Mouse (Mus musculus): ENCODE data around the gene Fam76b. TPM values are rescaled to one million over a fixed set of nuclear protein-coding genes. Genes with fewer than 3 reads are reported as not detected.

Fam76b gene
- total and polyA plus RNA-seq, 2 experiments from 2014 or later = 14.0 to 24.9 TPM

DNA sequence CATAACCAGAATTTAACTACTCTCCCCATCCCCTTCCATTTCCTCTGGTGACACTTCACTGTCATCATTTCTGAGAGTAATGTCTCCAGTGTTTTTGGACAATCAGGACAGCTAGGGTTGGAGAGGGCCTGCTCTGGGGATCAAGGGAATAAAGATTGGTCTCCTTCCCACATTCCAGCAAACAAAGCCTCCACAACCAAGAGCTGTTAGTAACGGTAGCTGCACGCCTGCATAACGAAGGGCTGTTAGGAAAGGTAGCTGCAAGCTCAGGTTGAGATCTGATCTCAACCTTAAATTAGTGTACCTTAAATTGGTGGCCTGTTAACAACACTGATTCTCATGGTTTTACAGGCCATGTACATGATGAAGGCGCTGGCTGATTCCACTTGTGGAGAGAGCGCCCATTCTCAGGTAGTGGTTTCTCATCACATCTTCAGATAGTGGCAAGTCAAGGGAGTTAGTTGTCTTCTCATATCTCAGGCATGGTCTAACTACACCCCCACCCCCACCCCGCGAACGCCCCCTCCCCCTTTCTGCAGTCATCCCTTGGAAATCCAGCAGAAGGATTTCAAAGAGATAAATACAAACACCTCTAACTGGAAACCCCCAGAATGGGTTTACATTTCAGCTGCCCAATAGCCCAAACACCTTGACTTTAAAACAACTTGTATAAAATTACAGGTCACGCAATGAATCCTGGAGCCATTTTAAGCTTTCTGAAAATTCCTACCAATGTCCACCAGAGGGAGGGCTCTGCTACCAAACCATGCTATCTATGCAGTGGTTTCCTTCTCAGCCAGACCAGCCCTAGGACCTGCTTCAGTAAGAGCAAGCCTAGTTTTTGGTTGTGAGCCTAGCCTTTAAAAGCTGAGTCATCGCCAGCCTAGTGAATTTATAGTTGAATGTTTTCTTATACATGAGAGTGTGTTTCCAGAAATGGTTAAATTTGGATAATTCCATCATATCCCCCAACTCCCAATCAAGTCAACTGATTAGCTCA is 21.3 kb downstream of the Fam76b start:
- Histone ChIP-seq H3K27me3 (ENCODE audit: insufficient read depth, low read length) (no peaks in the 10 kb centered on the region), H3K27ac (ENCODE audit: low read depth, low read length) (no peak overlapping the region), H3K9me3 (ENCODE audit: low read length) (no peaks in the 10 kb centered on the region), H3K4me3 (ENCODE audit: low read depth, low read length) (no peak overlapping the region), H3K9ac (replicated peaks; ENCODE audit: low read length, poor library complexity, severe bottlenecking) (no peak overlapping the region), H3K4me2 (ENCODE audit: low read depth, low read length, poor library complexity, severe bottlenecking) (no peak overlapping the region), H3K36me3 (ENCODE audit: insufficient read depth, low read length) (peaks cover 9% of the 10 kb centered on the region; the same call in 1 of the 2 replicates), H3K4me1 (ENCODE audit: insufficient read depth, low read length) (no peaks in the 10 kb centered on the region)
- peak; percentile 88 for TF ChIP-seq CTCF (IDR thresholded peaks at IDR 0.05)
- 84% methylated on average over 10 of the region's 10 CpGs for WGBS
- DNase-seq (ENCODE audit: low spot score) = peak; percentile 85
- peak; percentile 86 for ATAC-seq (ENCODE audit: low FRiP score)

DNA sequence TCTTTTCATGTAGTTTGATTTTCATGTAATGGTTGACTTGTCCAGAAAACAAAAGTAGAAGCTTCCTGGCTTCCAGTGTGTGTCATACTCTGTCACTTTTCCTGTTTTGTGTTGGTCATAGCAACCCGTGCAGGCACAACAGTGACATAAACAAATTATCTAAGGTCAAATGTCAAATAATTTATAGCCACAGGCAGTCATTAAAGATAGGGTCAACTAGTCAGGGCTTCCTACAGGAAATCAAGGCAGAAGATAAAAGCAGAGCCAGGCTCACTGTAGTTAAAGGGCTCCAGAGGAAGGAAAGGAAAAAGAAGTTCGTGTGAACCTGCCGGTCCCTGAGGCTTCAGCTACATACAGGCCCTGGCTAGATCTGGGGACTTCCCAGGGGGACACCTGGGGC is 26.4 kb downstream of the Fam76b start:
- no peak for TF ChIP-seq CTCF (IDR thresholded peaks at IDR 0.05)
- H3K4me3 ChIP-seq (ENCODE audit: low read depth, low read length) = no peak overlapping the region
- H3K9ac ChIP-seq (replicated peaks; ENCODE audit: low read length, poor library complexity, severe bottlenecking) = no peak overlapping the region
- no peak overlapping the region for H3K27ac ChIP-seq (ENCODE audit: low read depth, low read length)
- DNase-seq (ENCODE audit: low spot score) = no peak
- H3K4me1 ChIP-seq (ENCODE audit: insufficient read depth, low read length) = no peaks in the 10 kb centered on the region
- no peaks in the 10 kb centered on the region for H3K27me3 ChIP-seq (ENCODE audit: insufficient read depth, low read length)
- no peak for ATAC-seq (ENCODE audit: low FRiP score)
- H3K9me3 ChIP-seq (ENCODE audit: low read length) = no peaks in the 10 kb centered on the region
- H3K36me3 ChIP-seq (ENCODE audit: insufficient read depth, low read length) = no peaks in the 10 kb centered on the region
- H3K4me2 ChIP-seq (ENCODE audit: low read depth, low read length, poor library complexity, severe bottlenecking) = no peak overlapping the region
- whole genome bisulfite sequencing = 93% methylated on average over 3 of the region's 3 CpGs

DNA sequence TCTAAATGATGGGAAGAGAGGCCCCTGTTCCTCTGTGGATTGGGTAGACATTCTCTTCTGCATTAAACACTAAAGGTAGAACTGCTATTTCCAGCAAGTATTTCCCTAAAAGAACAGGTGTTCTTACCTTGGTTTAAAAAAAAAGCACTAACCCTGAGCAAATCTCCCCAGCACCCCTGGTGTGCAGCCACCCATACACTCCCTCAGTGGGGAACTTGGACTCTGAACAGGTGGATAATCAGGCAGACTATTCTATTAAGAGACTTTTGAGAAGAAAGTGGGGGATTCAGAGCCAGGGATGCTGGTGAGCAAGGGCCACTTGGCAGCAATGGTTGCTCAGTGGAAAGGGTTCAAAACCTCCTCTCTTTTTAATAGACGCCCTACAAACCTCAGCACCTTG is 28.7 kb downstream of the Fam76b start:
- WGBS = 88% methylated on average over 1 of the region's 1 CpGs
- Histone ChIP-seq H3K4me1 (ENCODE audit: insufficient read depth, low read length) (no peaks in the 10 kb centered on the region), H3K4me2 (ENCODE audit: low read depth, low read length, poor library complexity, severe bottlenecking) (no peak overlapping the region), H3K4me3 (ENCODE audit: low read depth, low read length) (no peak overlapping the region), H3K9me3 (ENCODE audit: low read length) (no peaks in the 10 kb centered on the region), H3K9ac (replicated peaks; ENCODE audit: low read length, poor library complexity, severe bottlenecking) (no peak overlapping the region), H3K27ac (ENCODE audit: low read depth, low read length) (no peak overlapping the region), H3K27me3 (ENCODE audit: insufficient read depth, low read length) (no peaks in the 10 kb centered on the region), H3K36me3 (ENCODE audit: insufficient read depth, low read length) (no peaks in the 10 kb centered on the region)
- DNase-seq (ENCODE audit: low spot score) (no peak), ATAC-seq (ENCODE audit: low FRiP score) (no peak)
- no peak for TF ChIP-seq CTCF (IDR thresholded peaks at IDR 0.05)

DNA sequence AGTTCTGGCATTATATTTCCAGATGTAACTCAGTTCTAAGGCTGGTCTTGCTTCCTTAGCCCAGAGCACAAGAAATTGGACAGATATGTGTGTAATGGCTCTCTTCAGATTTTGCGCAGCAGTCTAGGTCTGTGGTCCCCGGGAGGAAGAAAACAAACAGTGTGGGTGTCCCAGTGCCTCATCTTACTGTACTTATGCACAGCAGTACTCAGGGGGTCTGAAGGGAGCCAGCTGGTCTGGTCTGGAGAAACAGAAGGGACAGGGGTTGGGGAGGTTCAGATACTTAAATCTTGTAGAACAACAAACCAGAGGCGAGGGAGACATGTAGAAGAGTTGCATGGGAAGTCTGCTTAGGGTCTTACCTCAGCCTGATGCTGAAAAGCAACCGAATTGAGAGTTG is 29.3 kb downstream of the Fam76b start:
- Histone ChIP-seq H3K4me1 (ENCODE audit: insufficient read depth, low read length) (no peaks in the 10 kb centered on the region), H3K27me3 (ENCODE audit: insufficient read depth, low read length) (no peaks in the 10 kb centered on the region)
- WGBS = 78% methylated on average over 4 of the region's 4 CpGs

DNA sequence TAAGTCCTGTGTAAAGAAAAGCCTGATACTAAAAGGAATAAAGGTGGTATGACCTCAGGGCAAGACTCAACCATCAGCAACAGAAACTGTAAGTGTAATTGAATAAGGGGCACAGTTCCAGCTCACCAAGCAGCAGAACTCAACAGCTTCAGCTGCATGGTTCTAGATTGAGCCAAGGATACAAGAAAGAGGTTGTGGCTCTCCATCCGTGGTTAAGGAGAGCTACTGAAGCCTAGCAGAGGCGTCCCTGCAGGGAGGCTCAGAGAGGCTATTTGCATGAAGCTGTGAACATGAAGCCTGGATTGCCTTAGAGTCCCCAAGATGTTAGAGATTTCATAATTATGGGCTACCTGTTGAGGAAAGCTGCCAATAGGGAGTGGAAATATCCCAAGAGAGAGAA is 40.1 kb downstream of the Fam76b start:
- Histone ChIP-seq H3K27me3 (ENCODE audit: insufficient read depth, low read length) (no peaks in the 10 kb centered on the region), H3K9ac (replicated peaks; ENCODE audit: low read length, poor library complexity, severe bottlenecking) (no peak overlapping the region), H3K4me2 (ENCODE audit: low read depth, low read length, poor library complexity, severe bottlenecking) (no peak overlapping the region), H3K27ac (ENCODE audit: low read depth, low read length) (no peak overlapping the region), H3K36me3 (ENCODE audit: insufficient read depth, low read length) (no peaks in the 10 kb centered on the region), H3K9me3 (ENCODE audit: low read length) (no peaks in the 10 kb centered on the region), H3K4me3 (ENCODE audit: low read depth, low read length) (no peak overlapping the region), H3K4me1 (ENCODE audit: insufficient read depth, low read length) (no peaks in the 10 kb centered on the region)
- ATAC-seq (ENCODE audit: low FRiP score) (no peak), DNase-seq (ENCODE audit: low spot score) (no peak)
- TF ChIP-seq CTCF (IDR thresholded peaks at IDR 0.05) = no peak
- 60% methylated on average over 2 of the region's 2 CpGs for WGBS

More for the DNA sequence above, 29.3 kb downstream of the Fam76b start:
- TF ChIP-seq CTCF (IDR thresholded peaks at IDR 0.05) = no peak
- Histone ChIP-seq H3K27ac (ENCODE audit: low read depth, low read length) (no peak overlapping the region), H3K36me3 (ENCODE audit: insufficient read depth, low read length) (no peaks in the 10 kb centered on the region), H3K4me3 (ENCODE audit: low read depth, low read length) (no peak overlapping the region), H3K9me3 (ENCODE audit: low read length) (no peaks in the 10 kb centered on the region), H3K9ac (replicated peaks; ENCODE audit: low read length, poor library complexity, severe bottlenecking) (no peak overlapping the region), H3K4me2 (ENCODE audit: low read depth, low read length, poor library complexity, severe bottlenecking) (no peak overlapping the region)
- ATAC-seq (ENCODE audit: low FRiP score) (no peak), DNase-seq (ENCODE audit: low spot score) (no peak)

DNA sequence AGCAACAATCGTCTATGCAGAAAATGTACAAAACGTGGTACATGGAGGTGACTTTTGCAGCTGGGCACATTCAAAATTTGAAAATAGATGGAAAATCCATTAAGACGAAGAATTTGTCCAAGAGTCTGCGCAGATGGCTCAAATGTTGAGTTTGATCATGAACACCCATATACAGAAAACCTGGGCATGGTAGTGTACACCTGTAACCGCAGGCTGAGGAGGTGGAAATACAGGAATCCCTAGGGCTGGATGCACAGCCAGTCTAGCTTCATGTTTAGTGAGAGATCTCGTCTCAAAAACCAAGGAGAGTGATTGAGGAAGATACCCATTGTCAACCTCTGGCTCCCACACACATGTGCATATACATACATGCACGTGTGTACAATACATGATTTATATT is 44.1 kb downstream of the Fam76b start:
- ATAC-seq (ENCODE audit: low FRiP score) = no peak
- no peaks in the 10 kb centered on the region for H3K9me3 ChIP-seq (ENCODE audit: low read length)
- H3K9ac ChIP-seq (replicated peaks; ENCODE audit: low read length, poor library complexity, severe bottlenecking) = no peak overlapping the region
- no peak overlapping the region for H3K4me2 ChIP-seq (ENCODE audit: low read depth, low read length, poor library complexity, severe bottlenecking)
- H3K4me1 ChIP-seq (ENCODE audit: insufficient read depth, low read length) = no peaks in the 10 kb centered on the region
- H3K27ac ChIP-seq (ENCODE audit: low read depth, low read length) = no peak overlapping the region
- DNase-seq (ENCODE audit: low spot score) = no peak
- TF ChIP-seq CTCF (IDR thresholded peaks at IDR 0.05) = no peak
- 90% methylated on average over 7 of the region's 7 CpGs for WGBS
- H3K36me3 ChIP-seq (ENCODE audit: insufficient read depth, low read length) = no peaks in the 10 kb centered on the region
- H3K4me3 ChIP-seq (ENCODE audit: low read depth, low read length) = no peak overlapping the region
- H3K27me3 ChIP-seq (ENCODE audit: insufficient read depth, low read length) = no peaks in the 10 kb centered on the region

Measured in midbrain, postnatal 0 days (tissue).